Mouse (Mus musculus) megakaryocyte, embryonic 14.5 days (primary cell): ENCODE measurements around the gene Zbed3.

Experiments
- FLI1 ChIP-seq: IDR thresholded peaks from 2 replicates; pipeline ENCODE4 v1.6.1; 2012; ENCODE audit warnings: low read length, inconsistent platforms, mixed read lengths
- GATA1 ChIP-seq: IDR thresholded peaks from 3 replicates; pipeline ENCODE4 v1.6.1; 2012; ENCODE audit warnings: mixed read lengths, low read length, inconsistent platforms, borderline replicate concordance

- TF ChIP-seq GATA1 (no peak), FLI1 (no peak)
Measured at GRCm38 (mm10) chr13:95358223-95358622, 34.8 kb downstream of the Zbed3 start.
